Mouse (Mus musculus): ENCODE results near the gene Rarb. TPM values are rescaled to one million over a fixed set of nuclear protein-coding genes. Genes with fewer than 3 reads are reported as not detected.
A peak's percentile ranks its signal among the peaks of the same experiment; 100 is the strongest.
"Not testable (repeated sequence)": the region's sequence is repeated elsewhere in the genome, so short reads cannot be mapped to it uniquely, and the experiment has no call there.

Gene Rarb
- polyA plus RNA-seq, 1 experiment from 2014 or later: 9.8 TPM

- ATAC-seq (ENCODE audit: insufficient number of reproducible peaks, low FRiP score, low TSS enrichment, low read depth): no peak
- Histone ChIP-seq H3K36me3 (no peaks in the 10 kb centered on the region), H3K4me2 (no peak overlapping the region), H3K9me3 (no peaks in the 10 kb centered on the region), H3K4me1 (no peaks in the 10 kb centered on the region), H3K4me3 (no peak overlapping the region), H3K27ac (no peak overlapping the region), H3K9ac (no peak overlapping the region), H3K27me3 (no peaks in the 10 kb centered on the region)
- 41% methylated on average over 1 of the region's 1 CpGs for WGBS
Measured at GRCm38 (mm10) chr14:16765891-16766290, 53.1 kb downstream of the Rarb start.

GRCm38 (mm10) chr14:16762773-16763172 lies 56.2 kb downstream of the Rarb start:
- H3K4me1 ChIP-seq: no peaks in the 10 kb centered on the region
- no peak overlapping the region for H3K4me3 ChIP-seq
- H3K4me2 ChIP-seq: no peak overlapping the region
- no peaks in the 10 kb centered on the region for H3K9me3 ChIP-seq
- no peak overlapping the region for H3K9ac ChIP-seq
- H3K36me3 ChIP-seq: no peaks in the 10 kb centered on the region
- H3K27me3 ChIP-seq: no peaks in the 10 kb centered on the region
- no peak overlapping the region for H3K27ac ChIP-seq
- no peak for ATAC-seq (ENCODE audit: insufficient number of reproducible peaks, low FRiP score, low TSS enrichment, low read depth)

GRCm38 (mm10) chr14:16758773-16759434 lies 60.1 kb downstream of the Rarb start:
- 70% methylated on average over 6 of the region's 6 CpGs for WGBS
- Histone ChIP-seq H3K9ac (no peak overlapping the region), H3K27me3 (no peaks in the 10 kb centered on the region), H3K4me1 (no peaks in the 10 kb centered on the region), H3K4me3 (no peak overlapping the region), H3K36me3 (no peaks in the 10 kb centered on the region), H3K9me3 (no peaks in the 10 kb centered on the region), H3K27ac (no peak overlapping the region), H3K4me2 (no peak overlapping the region)
- no peak for ATAC-seq (ENCODE audit: insufficient number of reproducible peaks, low FRiP score, low TSS enrichment, low read depth)

GRCm38 (mm10) chr14:16755601-16756000 lies 63.4 kb downstream of the Rarb start:
- H3K9ac ChIP-seq; H3K4me3 ChIP-seq; H3K9me3 ChIP-seq; H3K27ac ChIP-seq; H3K4me1 ChIP-seq; H3K36me3 ChIP-seq; H3K4me2 ChIP-seq; ATAC-seq (ENCODE audit: insufficient number of reproducible peaks, low FRiP score, low TSS enrichment, low read depth); H3K27me3 ChIP-seq: not testable (repeated sequence)
- 96% methylated on average over 1 of the region's 1 CpGs for WGBS

- Histone ChIP-seq H3K27ac (no peak overlapping the region), H3K4me2 (no peak overlapping the region), H3K4me1 (peaks cover 2% of the 10 kb centered on the region; the same call in 1 of the 2 replicates), H3K9ac (no peak overlapping the region), H3K36me3 (no peaks in the 10 kb centered on the region), H3K9me3 (no peaks in the 10 kb centered on the region), H3K27me3 (no peaks in the 10 kb centered on the region), H3K4me3 (no peak overlapping the region)
- no peak for ATAC-seq (ENCODE audit: insufficient number of reproducible peaks, low FRiP score, low TSS enrichment, low read depth)
- 70% methylated on average over 1 of the region's 1 CpGs for WGBS
Measured at GRCm38 (mm10) chr14:16752648-16753047, 66.3 kb downstream of the Rarb start.

- no peak overlapping the region for H3K9ac ChIP-seq
- no peak overlapping the region for H3K4me3 ChIP-seq
- no peak overlapping the region for H3K27ac ChIP-seq
- no peaks in the 10 kb centered on the region for H3K36me3 ChIP-seq
- no peaks in the 10 kb centered on the region for H3K9me3 ChIP-seq
- H3K4me2 ChIP-seq: no peak overlapping the region
- H3K4me1 ChIP-seq: no peaks in the 10 kb centered on the region
- no peaks in the 10 kb centered on the region for H3K27me3 ChIP-seq
- no peak for ATAC-seq (ENCODE audit: insufficient number of reproducible peaks, low FRiP score, low TSS enrichment, low read depth)
- 63% methylated on average over 2 of the region's 2 CpGs for WGBS
Measured at GRCm38 (mm10) chr14:16746982-16747578, 71.9 kb downstream of the Rarb start.

- Histone ChIP-seq H3K36me3 (no peaks in the 10 kb centered on the region), H3K27ac (peak overlapping the region; percentile 58), H3K4me3 (no peak overlapping the region), H3K4me2 (no peak overlapping the region), H3K27me3 (no peaks in the 10 kb centered on the region), H3K9me3 (no peaks in the 10 kb centered on the region), H3K9ac (no peak overlapping the region), H3K4me1 (peaks cover 18% of the 10 kb centered on the region)
- peak; percentile 74 for ATAC-seq (ENCODE audit: insufficient number of reproducible peaks, low FRiP score, low TSS enrichment, low read depth)
- WGBS: 56% methylated on average over 13 of the region's 13 CpGs
Measured at GRCm38 (mm10) chr14:16740982-16741739, 77.8 kb downstream of the Rarb start.

GRCm38 (mm10) chr14:16738538-16738937 lies 80.4 kb downstream of the Rarb start:
- Histone ChIP-seq H3K36me3 (no peaks in the 10 kb centered on the region), H3K9me3 (no peaks in the 10 kb centered on the region), H3K9ac (no peak overlapping the region), H3K27ac (no peak overlapping the region), H3K4me1 (peaks cover 26% of the 10 kb centered on the region), H3K27me3 (no peaks in the 10 kb centered on the region), H3K4me2 (no peak overlapping the region), H3K4me3 (no peak overlapping the region)
- WGBS: 46% methylated on average over 1 of the region's 1 CpGs
- peak; percentile 40; the same call in 1 of the 2 replicates for ATAC-seq (ENCODE audit: insufficient number of reproducible peaks, low FRiP score, low TSS enrichment, low read depth)

GRCm38 (mm10) chr14:16737781-16738180 lies 81.2 kb downstream of the Rarb start:
- no peaks in the 10 kb centered on the region for H3K36me3 ChIP-seq
- no peak overlapping the region for H3K4me2 ChIP-seq
- H3K4me3 ChIP-seq: no peak overlapping the region
- H3K27me3 ChIP-seq: 0 out of 2 replicates have a peak, but pooled peaks cover 3% of the 10 kb centered on the region
- no peak overlapping the region for H3K9ac ChIP-seq
- no peak overlapping the region for H3K27ac ChIP-seq
- peaks cover 28% of the 10 kb centered on the region for H3K4me1 ChIP-seq
- WGBS: 93% methylated on average over 1 of the region's 1 CpGs
- H3K9me3 ChIP-seq: no peaks in the 10 kb centered on the region
- no peak for ATAC-seq (ENCODE audit: insufficient number of reproducible peaks, low FRiP score, low TSS enrichment, low read depth)

- H3K9ac ChIP-seq: no peak overlapping the region
- peaks cover 14% of the 10 kb centered on the region; the same call in 1 of the 2 replicates for H3K4me1 ChIP-seq
- no peaks in the 10 kb centered on the region for H3K9me3 ChIP-seq
- 28% methylated on average over 4 of the region's 4 CpGs for WGBS
- H3K27me3 ChIP-seq: 0 out of 2 replicates have a peak, but pooled peaks cover 3% of the 10 kb centered on the region
- no peak for ATAC-seq (ENCODE audit: insufficient number of reproducible peaks, low FRiP score, low TSS enrichment, low read depth)
- no peak overlapping the region for H3K4me3 ChIP-seq
- no peak overlapping the region for H3K4me2 ChIP-seq
- H3K27ac ChIP-seq: no peak overlapping the region
- no peaks in the 10 kb centered on the region for H3K36me3 ChIP-seq
Measured at GRCm38 (mm10) chr14:16735331-16736012, 83.5 kb downstream of the Rarb start.

- Histone ChIP-seq H3K4me2 (no peak overlapping the region), H3K27me3 (0 out of 2 replicates have a peak, but pooled peaks cover 3% of the 10 kb centered on the region), H3K9me3 (no peaks in the 10 kb centered on the region), H3K27ac (no peak overlapping the region), H3K36me3 (no peaks in the 10 kb centered on the region), H3K4me3 (no peak overlapping the region), H3K4me1 (peaks cover 14% of the 10 kb centered on the region; the same call in 1 of the 2 replicates), H3K9ac (no peak overlapping the region)
- no peak for ATAC-seq (ENCODE audit: insufficient number of reproducible peaks, low FRiP score, low TSS enrichment, low read depth)
- 12% methylated on average over 9 of the region's 9 CpGs for WGBS
Measured at GRCm38 (mm10) chr14:16733595-16734298, 85.2 kb downstream of the Rarb start.

Measured in limb, embryonic 15.5 days (tissue).